Mouse (Mus musculus) layer of hippocampus, adult 9-10 months (tissue): ENCODE results near the gene Tmem45a.

Experiments used
- DNase-seq: peaks from one replicate; pipeline ENCODE4 v3.0.0; 2022; ENCODE audit warnings: low spot score

Gene Tmem45a

DNA sequence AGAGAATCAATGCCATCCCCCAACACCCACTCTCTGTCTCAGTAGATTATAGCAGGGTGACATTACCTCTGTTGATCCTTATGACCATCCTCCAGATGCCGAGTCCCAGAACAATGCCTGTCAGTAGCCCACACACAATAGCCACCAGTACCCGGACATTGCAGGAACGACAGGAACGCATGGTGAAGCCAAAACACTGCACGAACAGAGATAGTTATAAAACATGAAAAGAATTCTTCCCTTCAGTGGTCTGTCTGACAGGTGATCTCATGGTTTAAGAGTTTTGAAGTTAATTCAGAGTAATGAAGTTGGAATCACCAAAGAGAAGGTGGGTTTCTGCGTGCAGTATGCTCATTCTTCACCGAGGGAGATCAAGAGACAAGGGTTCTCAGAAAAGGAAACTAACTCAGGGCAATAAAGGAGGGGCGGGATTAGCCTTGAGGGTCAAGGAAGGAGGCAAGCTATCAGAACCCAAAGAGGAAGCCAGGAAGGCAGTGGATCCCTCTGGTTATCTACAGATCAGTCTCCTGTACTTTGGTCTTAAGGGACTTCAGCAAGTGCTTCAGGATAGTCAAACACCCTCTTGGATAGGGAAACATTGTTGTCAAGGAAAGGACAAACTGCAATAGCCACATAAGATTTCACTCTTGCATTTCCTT is 90.4 kb downstream of the Tmem45a start, which contains the start of gene Adgrg7:
Adgrg7 (minus strand) TSS at position 375 of the 659 bp plus-strand sequence.
- no peak for DNase-seq

- no peak for DNase-seq
Measured at GRCm38 (mm10) chr16:56794383-56795144, 91.4 kb downstream of the Tmem45a start.

DNA sequence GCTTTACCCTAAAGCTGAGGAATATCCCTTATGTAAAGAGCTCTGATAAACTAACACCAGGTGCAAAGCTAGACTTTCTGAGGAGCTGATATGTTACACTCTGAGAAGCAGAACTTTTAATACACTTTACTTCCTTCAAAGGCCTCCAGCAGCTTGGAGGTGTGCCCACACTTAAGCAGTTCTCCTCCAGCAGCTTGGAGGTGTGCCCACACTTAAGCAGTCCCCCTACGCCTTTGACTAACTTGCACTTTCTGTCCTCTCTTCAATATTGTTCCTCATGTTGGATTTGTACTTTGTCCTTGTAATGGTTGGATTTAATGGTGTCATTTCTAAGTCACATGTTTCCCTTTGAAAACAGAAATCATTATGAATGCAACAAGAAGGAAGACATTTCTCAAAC is 92.2 kb downstream of the Tmem45a start:
- DNase-seq: no peak

DNA sequence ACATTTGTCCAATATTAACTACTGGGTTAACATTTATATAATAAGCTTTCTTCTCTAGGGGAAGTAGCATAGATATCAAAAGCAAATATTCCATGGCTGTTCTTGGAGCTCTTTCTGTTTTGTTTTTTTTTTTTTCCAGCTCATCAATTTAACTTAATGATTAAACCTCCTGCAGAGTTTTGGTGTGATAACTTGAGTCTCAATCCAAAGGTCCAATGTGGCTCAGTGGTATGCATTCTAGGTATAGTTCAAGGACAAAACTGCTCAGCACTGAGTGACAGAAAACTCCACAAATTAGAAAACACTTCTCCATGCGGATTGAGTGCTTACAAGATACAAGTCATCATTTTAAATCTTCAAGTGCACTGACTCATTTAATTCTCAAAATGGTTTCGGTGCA is 100.0 kb downstream of the Tmem45a start:
- no peak for DNase-seq

DNA sequence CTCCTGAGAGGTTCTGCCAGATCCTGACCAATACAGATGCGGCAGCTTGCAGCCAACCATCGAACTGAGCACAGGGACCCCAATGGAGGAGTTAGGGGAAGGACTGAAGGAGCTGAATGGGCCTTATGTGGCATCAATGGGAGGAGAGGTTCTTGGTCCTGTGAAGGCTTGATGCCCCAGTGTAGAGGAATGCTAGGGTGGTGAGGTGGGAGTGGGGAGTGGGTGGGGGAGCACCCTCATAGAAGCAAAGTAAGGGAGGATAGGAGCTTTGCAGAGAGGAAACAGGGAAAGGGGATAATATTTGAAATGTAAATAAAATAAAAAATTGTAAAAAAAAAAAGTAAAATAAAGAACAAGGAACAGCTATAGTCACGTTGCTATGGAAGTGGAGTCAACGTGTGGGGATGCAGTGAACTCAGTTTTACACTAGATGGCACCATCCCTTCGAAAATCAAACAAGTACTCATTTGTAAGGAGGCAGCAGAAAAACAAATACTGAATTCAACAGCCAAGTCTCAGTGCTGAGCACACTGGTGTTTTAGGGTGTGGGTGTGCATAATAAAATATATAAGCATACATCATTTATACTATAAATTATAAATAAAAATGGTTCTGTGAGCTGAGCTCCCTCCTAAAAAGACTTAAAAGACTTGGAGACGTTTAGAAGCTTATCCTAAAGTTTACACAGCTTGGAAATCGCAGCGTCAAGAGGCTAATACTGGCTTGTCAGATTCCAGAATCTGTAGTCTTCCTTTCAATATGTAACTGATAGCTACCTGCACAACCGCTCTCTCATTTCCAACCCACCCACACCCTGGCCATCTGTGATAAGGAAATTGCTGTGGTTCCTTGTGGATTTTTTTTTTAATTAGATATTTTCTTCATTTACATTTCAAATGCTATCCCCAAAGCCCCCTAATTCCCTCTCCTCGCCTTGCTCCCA is 114.5 kb downstream of the Tmem45a start:
- peak; percentile 54 for DNase-seq
